Mouse (Mus musculus): Measurements from ENCODE around the gene Kcnj4.

GRCm38 (mm10) chr15:79436481-79436921 is 68.5 kb downstream of the Kcnj4 start:
- TF ChIP-seq POLR2A (IDR thresholded peaks at IDR 0.05; ENCODE audit: borderline replicate concordance, low read depth, low read length): no peak
- TF ChIP-seq CTCF (IDR thresholded peaks at IDR 0.05; ENCODE audit: low read depth, low read length): no peak

Measured in bone marrow macrophage, adult 2 months (primary cell).